Mouse (Mus musculus) heart, adult 2 months (tissue): Measurements from ENCODE around the gene Ocm.

Experiments
- CTCF ChIP-seq: fragments of 200-600 bp; IDR thresholded peaks from 2 replicates; pipeline ENCODE4 v1.8.1; 2022; ENCODE audit warnings: antibody characterized with exemption, mild to moderate bottlenecking, moderate library complexity
- EP300 ChIP-seq: fragments of 200-500 bp; IDR thresholded peaks from 2 replicates; pipeline ENCODE4 v1.6.1; 2011; ENCODE audit warnings: low read depth, low read length, control low read depth; ENCODE audit not compliant: insufficient read depth
- POLR2A ChIP-seq: fragments of 200-500 bp; IDR thresholded peaks from 2 replicates; pipeline ENCODE4 v1.6.1; 2011; ENCODE audit warnings: mild to moderate bottlenecking, low read depth, low read length, control low read depth; ENCODE audit not compliant: insufficient read depth

- no peak for TF ChIP-seq CTCF
- no peak for TF ChIP-seq EP300
- no peak for TF ChIP-seq POLR2A
These were observed 37.4 kb downstream of the Ocm start for GRCm38 (mm10) chr5:143989046-143989445.
